Mouse (Mus musculus) MEL-GATA-1-ER (cell line): ENCODE data around the gene Olfr1511.
"Not testable (repeated sequence)": the region's sequence is repeated elsewhere in the genome, so short reads cannot be mapped to it uniquely, and the experiment has no call there.

ENCODE experiments used
- DNase-seq: peaks from one replicate; pipeline ENCODE4 v3.0.0-alpha.2; 2012; ENCODE audit warnings: low read depth; ENCODE audit errors: extremely low read depth

Olfr1511 gene

DNA sequence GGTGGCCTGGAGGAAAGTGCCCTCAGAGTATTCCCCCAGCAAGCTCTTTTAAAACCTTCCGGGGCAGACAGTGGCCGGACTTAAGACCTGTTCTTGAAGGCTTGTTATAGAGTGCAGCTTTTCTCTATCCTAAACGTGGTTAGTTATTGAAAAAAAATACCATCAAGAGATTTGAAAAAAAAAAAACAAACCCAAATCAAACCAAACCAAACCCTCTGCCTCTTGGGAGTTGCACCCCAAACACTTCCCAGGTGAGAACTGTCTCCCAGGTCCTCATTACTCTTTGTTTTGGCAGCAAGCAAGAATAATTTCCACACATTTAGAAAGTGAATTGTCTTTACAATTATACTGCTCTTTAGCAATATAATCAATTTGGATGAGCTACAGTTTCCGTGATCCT lies at the start of gene Olfr1511:
Olfr1511 (minus strand) TSS at position 101 of the 400 bp plus-strand sequence.
- DNase-seq = no peak

DNA sequence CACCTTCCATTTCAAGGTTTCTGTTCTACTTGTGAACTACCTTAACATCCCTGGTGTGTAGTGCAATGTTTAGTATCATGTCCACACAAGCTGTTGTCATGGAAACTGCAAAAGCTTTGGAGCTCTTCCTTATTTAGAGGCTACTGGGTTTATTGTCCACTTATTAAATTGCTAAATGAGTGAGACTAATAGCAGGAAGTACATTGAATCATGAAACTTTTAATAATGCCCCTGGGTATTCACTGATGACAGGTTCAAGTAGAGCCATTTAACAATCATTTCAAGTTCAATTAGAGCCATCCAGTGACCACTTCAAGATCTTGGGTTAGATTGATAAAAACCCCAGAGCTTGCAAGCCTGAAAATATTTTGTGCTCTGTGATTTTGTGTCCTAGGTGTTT lies 45.5 kb upstream of the Olfr1511 start, which contains the start of gene Olfr1509:
Olfr1509 (plus strand) TSS at position 301 of the 400 bp plus-strand sequence.
- DNase-seq = no peak

DNA sequence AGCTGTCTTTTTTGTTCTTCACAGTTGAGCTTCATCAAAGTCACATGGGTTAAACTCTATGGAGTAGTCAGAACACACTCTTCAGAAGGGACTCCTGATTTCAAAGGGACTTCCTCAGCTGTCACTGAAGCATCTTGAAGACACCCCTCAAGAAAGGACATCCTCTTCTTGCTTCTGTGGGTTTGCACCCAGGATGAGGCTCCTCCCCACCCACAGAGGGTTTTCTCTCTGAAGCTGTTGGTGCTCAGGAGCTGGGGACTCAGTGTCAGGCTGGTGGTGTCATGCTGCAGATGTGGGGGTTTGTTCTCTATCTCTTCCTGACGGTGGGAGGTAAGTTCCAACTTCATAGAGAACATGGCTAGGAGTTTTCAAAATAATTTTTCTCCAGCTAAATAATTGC lies 30.5 kb upstream of the Olfr1511 start:
- DNase-seq = no peak

DNA sequence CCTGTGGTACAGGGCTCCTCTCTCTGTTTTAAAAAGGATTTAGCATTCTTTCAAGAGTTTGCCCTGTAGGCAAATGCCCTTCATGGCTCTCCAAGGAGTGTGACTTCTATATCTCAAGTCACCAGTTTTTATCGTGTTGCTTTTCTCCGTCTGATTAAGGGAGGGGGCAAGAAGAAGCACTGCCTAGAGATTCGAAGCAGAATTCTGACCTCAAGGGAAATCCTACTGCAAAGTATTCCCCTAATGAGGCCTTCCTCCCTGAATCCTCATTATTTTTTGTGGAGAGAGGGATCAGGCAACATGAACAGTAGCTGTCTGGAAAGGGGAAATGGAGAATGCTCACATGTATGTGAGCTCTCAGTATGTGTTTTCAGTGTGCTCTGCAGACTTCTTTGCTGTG lies 17.1 kb upstream of the Olfr1511 start, which contains the start of gene Olfr1510:
Olfr1510 (minus strand) TSS at position 101 of the 400 bp plus-strand sequence.
- no peak for DNase-seq

DNA sequence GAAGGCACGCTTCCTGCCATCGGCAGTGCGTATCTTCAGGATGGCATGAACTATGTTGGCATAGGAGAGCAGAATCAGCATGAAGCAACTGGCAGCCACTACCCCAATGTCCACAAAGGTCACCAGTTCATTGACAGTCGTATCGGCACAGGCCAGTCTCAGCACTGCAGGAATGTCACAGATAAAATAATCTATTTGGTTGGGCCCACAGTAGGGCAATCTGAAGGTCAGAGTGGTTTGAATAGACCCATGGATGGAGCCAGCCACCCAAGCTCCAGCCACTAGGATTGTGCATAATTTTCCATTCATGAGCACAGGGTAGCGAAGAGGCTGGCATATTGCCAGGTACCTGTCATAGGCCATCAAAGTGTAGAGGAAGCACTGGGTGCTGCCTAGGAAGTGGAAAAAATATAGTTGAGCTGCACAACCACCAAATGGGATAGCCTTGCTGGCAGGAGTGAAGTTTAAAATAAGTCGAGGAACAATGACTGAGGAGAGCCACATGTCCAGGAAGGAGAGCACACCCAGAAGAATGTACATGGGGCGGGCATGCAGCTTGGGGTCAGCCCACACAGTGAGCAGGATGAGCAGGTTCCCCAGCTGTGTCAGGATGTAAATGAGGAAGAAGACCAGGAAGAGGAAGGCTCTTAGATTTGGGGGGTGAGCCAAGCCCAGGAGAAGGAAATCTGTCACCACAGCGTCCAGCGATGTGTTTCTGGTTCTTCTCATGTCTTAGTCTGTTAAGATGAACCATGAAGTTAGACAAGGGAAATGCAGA lies 13.2 kb upstream of the Olfr1511 start:
- not testable (repeated sequence) for DNase-seq

DNA sequence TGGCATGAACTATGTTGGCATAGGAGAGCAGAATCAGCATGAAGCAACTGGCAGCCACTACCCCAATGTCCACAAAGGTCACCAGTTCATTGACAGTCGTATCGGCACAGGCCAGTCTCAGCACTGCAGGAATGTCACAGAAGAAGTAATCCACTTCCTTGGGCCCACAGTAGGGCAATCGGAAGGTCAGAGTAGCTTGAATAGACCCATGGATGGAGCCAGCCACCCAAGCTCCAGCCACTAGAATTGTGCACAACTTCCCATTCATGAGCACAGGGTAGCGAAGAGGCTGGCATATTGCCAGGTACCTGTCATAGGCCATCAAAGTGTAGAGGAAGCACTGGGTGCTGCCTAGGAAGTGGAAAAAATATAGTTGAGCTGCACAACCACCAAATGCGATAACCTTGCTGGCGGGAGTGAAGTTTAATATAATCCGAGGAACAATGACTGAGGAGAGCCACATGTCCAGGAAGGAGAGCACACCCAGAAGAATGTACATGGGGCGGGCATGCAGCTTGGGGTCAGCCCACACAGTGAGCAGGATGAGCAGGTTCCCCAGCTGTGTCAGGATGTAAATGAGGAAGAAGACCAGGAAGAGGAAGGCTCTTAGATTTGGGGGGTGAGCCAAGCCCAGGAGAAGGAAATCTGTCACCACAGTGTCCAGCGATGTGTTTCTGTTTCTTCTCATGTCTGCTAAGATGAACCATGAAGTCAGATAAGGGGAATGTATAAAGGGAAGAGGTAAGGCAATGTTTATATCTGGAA lies 6.9 kb downstream of the Olfr1511 start:
- DNase-seq = not testable (repeated sequence)

DNA sequence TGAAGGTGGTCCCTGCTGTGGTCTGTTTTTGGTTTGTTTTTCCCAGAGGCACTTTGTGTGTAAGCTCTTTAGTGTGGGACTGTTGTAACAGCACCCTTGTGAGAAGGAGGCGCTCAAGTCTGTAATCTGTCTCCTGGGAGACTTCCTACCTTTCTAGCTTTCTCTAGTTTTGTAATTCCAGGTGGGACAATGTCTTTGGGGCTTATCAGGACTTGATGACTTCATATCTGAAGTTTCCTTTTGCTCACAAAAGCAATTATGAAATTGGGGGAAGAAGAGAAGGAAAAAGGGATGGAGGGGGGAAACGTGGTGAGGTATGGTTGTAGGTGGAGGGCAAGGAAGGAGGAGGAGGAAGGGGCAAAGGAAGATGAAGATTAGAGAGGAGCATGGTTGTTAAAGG lies 18.1 kb downstream of the Olfr1511 start, which contains the start of gene Olfr1512:
Olfr1512 (minus strand) TSS at position 101 of the 400 bp plus-strand sequence.
- no peak for DNase-seq

DNA sequence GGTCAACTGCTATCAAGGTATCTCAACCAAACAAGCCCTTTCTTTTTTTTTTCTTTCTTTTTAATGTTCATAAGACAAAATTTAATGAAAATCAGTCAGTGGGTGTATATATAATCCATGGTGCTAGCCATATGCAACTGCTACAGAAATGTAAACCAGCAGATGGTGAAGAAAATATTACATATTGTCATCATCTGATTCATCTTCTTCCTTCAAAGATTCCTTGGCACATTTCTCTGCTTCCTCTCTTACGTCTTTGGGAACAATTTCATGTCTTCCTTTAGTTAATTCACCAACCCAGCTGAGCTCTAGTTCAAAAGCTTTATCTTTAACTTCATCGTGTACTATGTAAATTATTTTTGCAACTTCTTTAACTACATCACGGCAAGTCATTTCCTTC lies 28.4 kb downstream of the Olfr1511 start:
- no peak for DNase-seq

DNA sequence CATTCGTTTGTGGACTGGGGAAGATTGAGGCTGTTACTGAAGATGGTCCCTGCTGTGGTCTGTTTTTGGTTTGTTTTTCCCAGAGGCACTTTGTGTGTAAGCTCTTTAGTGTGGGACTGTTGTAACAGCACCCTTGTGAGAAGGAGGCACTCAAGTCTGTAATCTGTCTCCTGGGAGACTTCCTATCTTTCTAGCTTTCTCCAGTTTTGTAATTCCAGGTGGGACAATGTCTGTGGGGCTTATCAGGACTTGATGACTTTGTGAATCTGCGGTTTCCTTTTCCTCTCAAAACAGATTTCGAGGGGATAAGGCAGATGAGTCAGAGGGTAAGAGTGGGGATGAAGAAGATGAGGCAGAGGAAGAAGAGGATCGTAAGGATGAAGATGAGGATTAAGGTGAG lies 40.9 kb downstream of the Olfr1511 start, which contains the start of gene Olfr1513:
Olfr1513 (minus strand) TSS at position 101 of the 400 bp plus-strand sequence.
- no peak for DNase-seq
